Mouse (Mus musculus) layer of hippocampus, postnatal 36 days (tissue): ENCODE results near the gene Ttll5. TPM values are rescaled to one million over a fixed set of nuclear protein-coding genes. Genes with fewer than 3 reads are reported as not detected.

Experiments used
- DNase-seq, 2 experiments: peaks; one replicate each; pipeline ENCODE4 v3.0.0; 2022
- total RNA-seq, 2 experiments: library from RNA; stranded (reverse); gene quantifications; 2 replicates each; pipeline ENCODE4 v1.2.3; 2021

Gene Ttll5
- total RNA-seq, 2 experiments from 2014 or later, result 48.0 to 58.4 TPM

GRCm38 (mm10) chr12:86103391-86103790, 278.9 kb downstream of the Ttll5 start:
- peak in 1 of 2 experiments; percentile 45 for DNase-seq

- DNase-seq, result no peak
Measured at GRCm38 (mm10) chr12:86103852-86104251, 279.4 kb downstream of the Ttll5 start.

- no peak for DNase-seq
Measured at GRCm38 (mm10) chr12:86104297-86104696, 279.8 kb downstream of the Ttll5 start.

GRCm38 (mm10) chr12:86105546-86105945, 281.1 kb downstream of the Ttll5 start:
- DNase-seq, result no peak

- DNase-seq, result no peak
Measured at GRCm38 (mm10) chr12:86106086-86106485, 281.6 kb downstream of the Ttll5 start.

GRCm38 (mm10) chr12:86107645-86108044, 283.2 kb downstream of the Ttll5 start:
- no peak for DNase-seq

- no peak for DNase-seq
Measured at GRCm38 (mm10) chr12:86109531-86109930, 285.1 kb downstream of the Ttll5 start.

- no peak for DNase-seq
Measured at GRCm38 (mm10) chr12:86110637-86111036, 286.2 kb downstream of the Ttll5 start.

Other genes starting within 250 kb of the Ttll5 start
- 10 to 100 TPM; 43.8 to 45.1 TPM for gene Jdp2, start 225.6 kb upstream of the Ttll5 start, total RNA-seq
- gene Batf, start 138.0 kb upstream of the Ttll5 start, total RNA-seq, result under 1 TPM in 1 of 2 experiments, not detected in 1; 0.96 TPM
- 1 to 10 TPM; 1.8 to 2.6 TPM for gene Flvcr2, start 78.1 kb upstream of the Ttll5 start, total RNA-seq
- 10 to 100 TPM; 51.6 to 55.7 TPM for gene Erg28, start 109 bp upstream of the Ttll5 start, total RNA-seq